Mouse (Mus musculus) stomach, postnatal 0 days (tissue): ENCODE measurements around the gene Fosl1.

Experiments used
- CTCF ChIP-seq: IDR thresholded peaks from 2 replicates; pipeline ENCODE4 v1.5.1; 2016; ENCODE audit warnings: antibody characterized with exemption, low read depth, mild to moderate bottlenecking, moderate library complexity
- EP300 ChIP-seq: optimal IDR thresholded peaks from 2 replicates; pipeline ENCODE3; 2016; ENCODE audit warnings: antibody characterized with exemption

GRCm38 (mm10) chr19:5421784-5422183 is 25.6 kb upstream of the Fosl1 start:
- TF ChIP-seq CTCF (no peak), EP300 (no peak)
